Mouse (Mus musculus): ENCODE data around the gene Plcd3.

The Plcd3 gene

GRCm38 (mm10) chr11:103020713-103021335, 80.6 kb downstream of the Plcd3 start:
- in situ Hi-C loops (cut with MboI, MseI) = no loop called here

Data from T-helper 1 cell (primary cell).